Mouse (Mus musculus) NIH3T3 (cell line): ENCODE measurements at regions not wholly inside any gene's neighbourhood (a gene's known extent, or its start where the extent isn't known, plus 50 kb on each side); places are given as distances from the start of the nearest gene placed in this dataset.

Source experiments
- DNase-seq: peaks from one replicate; pipeline ENCODE4 v3.0.0-alpha.2; 2012; ENCODE audit warnings: low read depth

DNA sequence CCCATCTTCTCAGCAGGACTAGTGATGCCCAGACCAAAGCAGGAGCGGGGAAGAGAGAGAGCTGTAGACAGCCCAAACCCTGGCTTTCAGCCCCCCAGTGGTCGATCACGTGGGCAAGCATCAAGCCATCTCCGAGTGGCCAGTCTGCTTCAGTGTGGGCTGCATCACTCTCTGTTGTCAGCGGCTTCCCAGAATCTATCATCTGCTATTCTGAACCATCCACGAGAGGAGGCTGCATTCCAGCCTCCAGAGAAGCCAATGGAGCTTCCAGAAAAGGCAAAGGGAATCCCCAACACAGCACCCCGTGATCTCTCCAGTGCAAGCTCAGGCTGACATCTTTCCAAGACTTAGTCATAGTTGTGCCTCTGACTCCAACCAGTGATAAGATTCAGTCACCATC, 70.7 kb upstream of the Cdh4 start:
- no peak for DNase-seq

DNA sequence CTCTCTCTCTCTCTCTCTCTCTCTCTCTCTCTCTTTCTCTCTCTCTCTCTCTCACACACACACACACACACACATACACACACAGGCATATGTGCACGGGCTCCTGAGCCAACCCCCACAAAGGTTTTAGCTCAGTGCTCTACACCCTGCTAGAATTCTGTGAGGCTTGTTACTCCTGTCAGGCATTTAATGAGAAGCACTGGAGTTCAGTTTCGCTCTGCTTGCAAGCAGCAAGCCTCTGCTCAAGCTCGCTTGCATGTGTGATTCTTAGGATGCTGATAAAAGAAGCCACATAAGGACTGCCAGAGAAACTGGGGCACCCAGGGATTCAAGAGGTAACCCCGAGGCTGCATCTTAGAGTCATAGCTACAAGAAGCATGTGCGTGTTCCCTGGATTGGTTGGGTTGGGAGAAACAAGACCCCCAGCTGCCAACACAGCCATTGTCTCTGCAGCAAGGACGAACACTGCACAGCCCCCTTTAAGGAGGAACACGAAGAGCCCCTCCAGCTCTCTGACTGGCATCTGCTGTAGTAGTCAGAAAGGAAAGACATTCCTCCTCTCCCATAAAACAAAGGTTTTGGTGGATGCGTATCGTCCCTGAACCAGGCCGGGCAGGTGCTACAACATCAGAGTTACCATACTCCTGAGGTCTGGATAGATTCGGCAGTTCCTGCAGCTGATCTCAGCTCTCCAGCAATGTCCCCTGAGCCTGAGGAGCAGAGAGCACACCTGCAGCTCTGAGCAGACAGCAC, 62.4 kb upstream of the Cdh4 start:
- no peak for DNase-seq

DNA sequence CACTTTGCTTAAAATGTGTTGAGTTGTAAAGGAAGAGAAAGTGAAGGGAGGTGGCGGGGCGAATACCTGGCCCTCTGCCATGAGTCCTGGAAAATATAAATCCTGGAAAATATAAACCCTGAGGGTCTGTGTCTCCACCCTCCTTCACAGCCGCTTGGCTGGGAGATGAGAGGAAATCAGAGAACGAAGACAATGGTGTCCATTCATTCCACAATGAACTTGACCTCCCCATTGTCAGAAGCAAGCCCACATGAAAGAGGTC, 61.9 kb upstream of the Cdh4 start:
- no peak for DNase-seq

DNA sequence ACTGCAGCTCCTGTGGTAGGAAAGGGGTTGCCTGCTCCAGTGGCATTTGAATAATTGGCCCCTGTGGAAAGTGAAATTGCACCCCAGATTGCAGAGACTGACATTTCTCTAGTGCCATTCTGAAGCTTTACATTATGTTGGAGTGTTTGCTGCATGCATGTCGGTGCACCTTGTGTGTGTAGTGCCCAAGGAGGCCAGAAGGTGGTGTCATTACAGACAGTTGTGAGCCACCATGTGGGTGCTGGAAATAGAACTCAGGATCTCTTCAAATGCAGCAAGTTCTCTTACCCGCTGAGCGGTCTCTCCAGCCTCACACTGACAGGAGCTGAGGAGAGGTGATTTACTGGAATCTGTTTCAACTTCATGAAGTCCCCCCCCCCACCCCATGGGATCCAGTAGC, 60.3 kb upstream of the Cdh4 start:
- DNase-seq, result no peak

DNA sequence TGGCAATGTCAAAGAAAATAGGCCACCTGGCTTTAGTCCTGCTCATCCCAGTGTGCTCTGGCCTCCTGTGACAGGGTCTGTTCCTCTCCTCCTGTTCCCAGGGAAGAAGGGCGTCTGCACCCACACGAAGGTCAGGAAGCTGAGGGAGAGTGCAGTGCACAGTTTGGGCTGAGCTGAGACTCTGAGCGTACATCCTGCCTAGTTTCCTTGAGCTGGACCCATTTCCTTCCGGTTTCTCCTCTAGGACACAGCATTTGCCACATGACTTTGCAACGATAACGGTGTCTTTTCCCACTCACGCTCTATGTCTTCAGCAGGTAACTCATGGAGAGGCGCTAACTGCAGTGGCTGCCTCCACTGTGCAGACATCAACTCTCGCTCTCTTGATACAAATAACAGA, 59.6 kb upstream of the Cdh4 start:
- no peak for DNase-seq

DNA sequence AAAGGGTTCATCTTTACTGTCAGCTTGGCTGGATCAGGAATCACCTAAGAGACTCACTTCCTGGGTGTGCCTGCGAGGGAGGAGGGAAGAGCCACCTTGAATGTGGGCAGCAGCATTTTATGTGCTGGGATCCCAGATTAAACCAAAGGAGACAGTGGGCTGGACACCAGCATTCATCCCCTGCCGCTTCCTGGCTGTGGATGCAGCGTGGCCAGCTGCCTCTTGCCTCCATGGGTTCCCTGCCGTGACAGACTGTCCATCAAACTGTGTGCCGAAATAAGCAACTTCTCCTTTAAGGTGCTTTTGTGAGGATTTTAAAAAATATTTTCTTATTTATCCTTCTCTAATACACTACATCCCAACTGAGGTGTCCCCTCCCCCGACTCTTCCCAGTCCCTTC, 55.4 kb upstream of the Cdh4 start:
- no peak for DNase-seq

DNA sequence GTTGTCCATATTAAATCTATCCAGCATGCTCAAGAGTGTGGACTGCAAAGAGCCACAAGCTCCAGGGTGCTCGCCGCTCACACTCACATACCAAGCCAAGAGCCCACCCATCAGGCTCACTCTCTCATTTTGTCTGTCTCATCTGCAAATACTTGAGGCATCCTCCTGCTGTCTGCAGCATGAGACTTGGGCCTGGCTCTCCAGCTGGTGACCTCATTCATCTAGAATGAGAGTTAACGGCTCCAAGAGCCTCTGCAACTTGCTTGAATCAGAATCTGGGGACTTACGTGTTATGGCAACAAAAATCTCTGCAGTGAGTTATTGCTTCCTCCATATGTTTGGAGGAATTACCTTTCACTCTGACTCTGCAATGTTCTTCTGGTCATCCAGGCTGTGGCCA, 51.7 kb upstream of the Cdh4 start:
- DNase-seq, result no peak

DNA sequence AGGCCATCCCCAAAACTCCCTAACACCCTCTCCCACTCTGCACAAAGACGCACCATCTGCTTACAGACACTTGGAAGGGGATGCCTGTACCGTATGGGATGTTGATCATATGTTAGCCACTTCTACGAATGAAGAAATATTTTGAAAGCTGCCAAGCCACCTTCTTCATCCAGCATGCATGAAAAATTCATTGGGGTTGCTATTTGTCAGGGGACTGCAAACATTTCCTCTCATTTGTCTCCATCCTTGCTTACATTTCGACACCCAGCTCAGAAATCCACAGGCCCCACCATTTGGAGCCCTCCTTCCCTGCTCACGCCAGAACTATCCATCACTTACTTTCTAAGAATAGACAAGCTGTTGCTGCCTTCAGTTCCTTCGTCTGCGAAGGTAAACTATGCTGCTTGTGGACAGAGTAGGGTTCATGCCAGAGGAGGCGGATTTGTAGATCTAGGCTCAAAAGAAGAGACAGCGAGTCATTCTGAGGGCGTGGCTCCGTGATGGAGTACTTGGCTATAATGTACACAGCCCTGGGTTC, 51.2 kb upstream of the Cdh4 start:
- DNase-seq, result no peak
